Mouse (Mus musculus) ovary, postnatal 14 days (tissue): ENCODE data around the gene Abr.
A peak's percentile ranks its signal among the peaks of the same experiment; 100 is the strongest.

Source experiments
- DNase-seq: peaks from one replicate; pipeline ENCODE4 v3.0.0; 2022; ENCODE audit warnings: low spot score

The Abr gene

DNA sequence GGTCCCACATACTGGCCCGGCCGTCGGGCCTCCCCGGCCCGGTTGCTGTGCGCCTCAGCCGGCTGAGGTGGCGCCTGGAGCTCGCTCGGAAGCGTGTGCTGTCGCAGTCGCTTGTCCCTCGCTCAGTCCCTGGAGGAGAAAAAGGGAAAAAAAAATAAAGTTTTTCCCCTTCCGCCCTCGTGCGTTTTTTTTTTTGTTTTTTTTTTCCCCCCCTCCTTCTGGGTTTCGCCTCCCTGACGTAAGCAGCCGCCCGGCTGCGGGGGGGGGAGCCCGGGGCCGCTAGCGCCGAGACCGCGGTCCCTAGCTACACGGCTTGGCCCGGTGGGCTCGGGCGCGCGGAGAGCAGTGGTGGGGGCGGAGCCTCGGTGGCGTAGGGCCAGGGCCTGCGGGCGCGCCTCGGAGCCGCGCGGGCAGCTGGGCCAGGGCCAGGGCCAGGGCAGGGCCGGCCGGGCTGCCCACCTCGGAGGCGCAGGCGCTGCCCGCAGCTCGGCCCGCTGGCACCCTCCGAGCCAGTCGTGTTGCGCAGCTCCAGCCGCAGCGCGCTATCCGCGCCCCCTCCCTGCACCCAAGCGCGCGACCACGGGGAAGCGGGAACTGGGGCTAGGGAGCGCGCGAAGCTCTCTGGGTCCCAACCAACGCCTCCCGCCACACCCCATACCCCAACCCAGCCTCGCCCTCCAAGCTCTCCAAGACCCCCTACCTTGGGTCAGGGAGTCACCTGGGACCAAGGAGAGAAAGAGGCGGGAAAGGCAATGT lies 1.3 kb upstream of the Abr start:
- DNase-seq = peak; percentile 61

DNA sequence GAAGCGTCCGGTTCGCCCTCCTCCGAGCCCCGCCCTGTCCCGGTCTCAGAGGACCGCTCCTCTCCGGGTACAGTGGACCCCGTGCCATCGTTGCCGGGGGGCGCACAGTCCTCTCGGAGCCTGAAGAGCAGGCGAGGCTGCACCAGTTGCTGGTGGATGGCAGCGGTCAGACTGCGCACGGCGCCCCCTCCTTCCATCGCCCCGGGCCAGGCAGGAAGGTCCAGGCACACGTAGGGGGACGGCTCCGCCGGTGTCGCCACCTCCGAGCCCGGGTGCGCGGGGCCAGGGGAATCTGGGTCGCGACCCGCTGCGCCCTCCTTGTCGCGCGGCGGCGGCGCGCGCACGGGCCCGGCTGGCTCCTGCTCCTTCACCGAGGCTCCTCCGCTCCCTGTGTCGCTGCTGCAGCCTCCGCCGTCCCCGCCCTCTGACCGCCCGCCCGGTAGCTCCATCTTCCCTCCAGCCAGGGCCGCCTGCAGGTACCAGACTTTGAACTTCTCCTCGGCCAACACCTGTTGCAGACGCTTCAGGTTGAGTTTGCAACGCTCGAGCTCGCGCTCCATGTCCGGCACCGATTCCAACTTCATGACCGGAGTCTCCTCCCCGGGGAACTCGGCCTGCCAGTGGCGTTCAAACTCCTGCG lies 572 bp upstream of the Abr start:
- DNase-seq = peak; percentile 15

- DNase-seq = no peak
Measured at GRCm38 (mm10) chr11:76618134-76618533, 4.0 kb downstream of the Abr start.

DNA sequence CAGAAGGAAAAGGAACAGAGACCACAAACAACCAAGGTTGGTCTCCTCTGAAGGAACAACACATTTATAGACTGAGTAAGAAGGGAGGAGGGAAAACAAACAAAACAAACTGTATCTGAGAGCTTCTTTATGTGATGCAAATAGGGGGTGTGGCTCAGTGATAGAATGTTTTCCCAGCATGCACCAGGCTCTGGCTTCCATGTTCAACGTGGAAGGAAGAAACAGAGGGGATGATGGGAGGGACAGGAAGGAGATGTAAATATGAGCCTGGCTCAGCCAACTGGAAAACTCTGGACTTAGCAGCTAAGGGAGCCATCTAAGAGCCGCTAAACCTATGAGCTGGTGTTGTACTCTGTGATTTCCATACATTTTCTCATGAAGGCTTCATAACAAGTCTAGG lies 7.9 kb downstream of the Abr start:
- no peak for DNase-seq

GRCm38 (mm10) chr11:76612638-76613104 lies 9.4 kb downstream of the Abr start:
- DNase-seq = peak; percentile 24

GRCm38 (mm10) chr11:76610948-76611347 lies 11.2 kb downstream of the Abr start:
- no peak for DNase-seq

GRCm38 (mm10) chr11:76606521-76606920 lies 15.6 kb downstream of the Abr start:
- no peak for DNase-seq

- no peak for DNase-seq
Measured at GRCm38 (mm10) chr11:76599219-76599618, 22.9 kb downstream of the Abr start.

DNA sequence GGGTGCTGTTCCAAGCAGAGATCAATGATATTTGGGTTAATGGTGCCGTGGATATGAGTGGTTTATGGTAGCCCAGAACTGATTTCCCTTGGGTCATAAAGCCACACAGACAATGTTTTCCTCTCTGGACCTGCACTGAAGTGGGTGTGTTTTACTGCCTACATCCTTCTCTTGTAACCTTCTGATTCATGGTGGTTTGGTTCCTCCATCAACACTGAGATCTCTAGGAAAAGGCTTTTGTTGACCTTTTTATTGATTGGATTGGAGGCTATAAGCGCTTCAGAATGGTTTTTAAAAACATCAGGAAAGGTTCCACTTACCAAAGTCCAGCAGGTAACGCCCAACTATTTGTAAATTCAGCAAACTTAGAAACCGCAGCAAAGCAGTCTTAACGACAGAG lies 23.4 kb downstream of the Abr start:
- no peak for DNase-seq

GRCm38 (mm10) chr11:76593620-76594326 lies 28.3 kb downstream of the Abr start:
- no peak for DNase-seq

- DNase-seq = no peak
Measured at GRCm38 (mm10) chr11:76589746-76590145, 32.4 kb downstream of the Abr start.

- DNase-seq = no peak
Measured at GRCm38 (mm10) chr11:76588632-76589485, 33.3 kb downstream of the Abr start.

DNA sequence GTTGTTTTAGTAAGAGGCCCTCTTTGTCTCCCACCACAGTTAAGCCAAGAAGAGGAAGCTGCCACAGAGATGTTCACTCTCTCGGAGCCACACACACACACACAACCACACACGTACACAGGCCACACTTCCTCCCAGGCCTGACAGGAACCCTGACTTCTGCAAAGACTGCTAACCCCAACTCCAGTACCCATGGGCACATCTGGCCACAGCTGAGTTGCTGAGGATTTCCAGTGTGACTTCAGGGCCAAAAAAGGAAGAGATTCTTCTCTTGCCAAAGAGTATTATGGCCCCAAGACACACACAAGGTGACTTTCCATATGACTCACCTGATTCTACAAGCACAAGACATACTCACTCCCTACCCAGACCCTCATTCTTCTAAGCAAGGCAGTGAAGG lies 34.1 kb downstream of the Abr start:
- no peak for DNase-seq

GRCm38 (mm10) chr11:76587333-76587732 lies 34.8 kb downstream of the Abr start:
- DNase-seq = no peak

DNA sequence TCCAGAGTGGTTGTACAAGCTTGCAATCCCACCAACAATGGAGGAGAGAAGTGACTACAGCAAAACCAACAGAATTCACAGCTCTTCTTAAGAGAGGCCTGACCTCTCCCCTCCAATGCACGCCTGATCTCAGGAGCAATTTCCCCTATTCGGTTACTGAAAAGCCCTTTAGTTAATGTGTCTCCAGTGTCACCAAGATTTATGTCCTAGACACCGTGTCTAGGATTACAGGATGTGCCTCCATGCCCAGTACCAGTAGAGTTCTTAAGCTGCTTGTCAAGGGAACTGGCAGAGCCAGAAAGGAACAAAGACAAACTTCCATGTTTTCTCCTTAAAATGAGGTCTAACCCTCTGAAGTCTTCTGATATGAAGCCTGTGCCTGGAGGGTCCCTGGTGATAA lies 36.0 kb downstream of the Abr start:
- DNase-seq = no peak

- DNase-seq = peak; percentile 89
Measured at GRCm38 (mm10) chr11:76577588-76578257, 44.4 kb downstream of the Abr start.

GRCm38 (mm10) chr11:76572820-76573385 lies 49.2 kb downstream of the Abr start:
- DNase-seq = no peak

- no peak for DNase-seq
Measured at GRCm38 (mm10) chr11:76571613-76571929, 50.5 kb downstream of the Abr start.

- peak; percentile 18 for DNase-seq
Measured at GRCm38 (mm10) chr11:76570741-76571612, 51.1 kb downstream of the Abr start.

- DNase-seq = no peak
Measured at GRCm38 (mm10) chr11:76570201-76570731, 51.8 kb downstream of the Abr start.
